Mouse (Mus musculus): Measurements from ENCODE around the gene Capn7. TPM values are rescaled to one million over a fixed set of nuclear protein-coding genes. Genes with fewer than 3 reads are reported as not detected.

Gene Capn7
- total and polyA plus RNA-seq, 3 experiments: 27.9 to 45.0 (median 33.3) TPM

DNA sequence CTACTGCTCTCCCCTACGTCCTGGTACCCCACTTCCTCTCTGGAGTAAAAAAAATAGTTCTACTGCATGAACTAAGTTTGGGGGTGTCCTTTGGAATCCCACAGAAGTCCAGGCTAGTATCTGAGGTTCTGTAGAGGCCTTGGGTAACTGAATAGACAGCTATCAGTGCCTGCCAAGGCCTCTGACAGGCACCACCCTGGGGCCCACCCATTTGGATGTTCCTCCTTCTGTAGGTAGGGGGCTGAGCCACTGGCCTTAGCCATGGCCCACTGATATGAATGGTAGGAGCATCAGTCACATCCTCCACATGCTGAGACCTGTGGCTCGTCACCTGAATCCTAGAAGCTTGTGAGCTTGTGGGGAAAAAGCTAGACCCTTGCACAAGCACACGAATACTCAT, 18.7 kb upstream of the Capn7 start:
- Histone ChIP-seq H3K27ac (ENCODE audit: insufficient read depth, low read depth) (no peak overlapping the region), H3K9ac (ENCODE audit: insufficient read depth, low read depth) (no peak overlapping the region), H3K4me1 (ENCODE audit: control insufficient read depth in 1 of 2, insufficient read depth in 2 of 2) (peaks cover 6 to 35% of the 10 kb centered on the region in 2 experiments), H3K36me3 (replicated peaks in 1 of 2; ENCODE audit: control insufficient read depth in 1 of 2, insufficient read depth in 1 of 2, low read length in 1 of 2) (no peaks in the 10 kb centered on the region), H3K79me2 (replicated peaks; ENCODE audit: control insufficient read depth, extremely low read depth, insufficient read depth, poor library complexity, severe bottlenecking) (no peaks in the 10 kb centered on the region), H3K9me3 (replicated peaks; ENCODE audit: low read length) (no peaks in the 10 kb centered on the region), H3K27me3 (replicated peaks) (no peaks in the 10 kb centered on the region), H3K4me2 (ENCODE audit: insufficient read depth, low read depth, poor library complexity, severe bottlenecking) (no peak overlapping the region), H3K4me3 (replicated peaks in 1 of 3; ENCODE audit: low read depth in 2 of 3, low read length in 2 of 3, poor library complexity in 1 of 3) (no peak overlapping the region)
- dilution Hi-C loops (cut with MboI; ENCODE audit: extremely low pct_ligation_motif_present, extremely low pct_unique_long_range_greater_than_20kb, low sequenced_read_pairs): no loop called here
- TF ChIP-seq CTCF (conservative IDR thresholded peaks at IDR 0.05 in 1 of 2, IDR thresholded peaks at IDR 0.05 in 1 of 2; ENCODE audit: low read depth in 2 of 2, low read length in 2 of 2) (no peak), MAZ (IDR thresholded peaks at IDR 0.05; ENCODE audit: low read depth, low read length) (no peak), CHD1 (IDR thresholded peaks at IDR 0.05; ENCODE audit: low read depth, low read length) (no peak), MAX (IDR thresholded peaks at IDR 0.05; ENCODE audit: low read length) (no peak), MAFK (IDR thresholded peaks at IDR 0.05; ENCODE audit: insufficient replicate concordance, low read length) (no peak), RCOR1 (conservative IDR thresholded peaks at IDR 0.05; ENCODE audit: low read depth, low read length) (no peak), POLR2A (IDR thresholded peaks at IDR 0.05; ENCODE audit: low read depth, low read length) (no peak), ZMIZ1 (IDR thresholded peaks at IDR 0.05; ENCODE audit: low read depth, low read length) (no peak), ZC3H11A (IDR thresholded peaks at IDR 0.05; ENCODE audit: low read depth, low read length) (no peak), MEF2A (IDR thresholded peaks at IDR 0.05; ENCODE audit: borderline replicate concordance, low read depth, low read length) (no peak), NRF1 (IDR thresholded peaks at IDR 0.05; ENCODE audit: low read depth, low read length) (no peak), IRF4 (IDR thresholded peaks at IDR 0.05; ENCODE audit: low read depth, low read length) (no peak), KAT2A (IDR thresholded peaks at IDR 0.05; ENCODE audit: insufficient replicate concordance, low read length) (no peak), E2F4 (IDR thresholded peaks at IDR 0.05; ENCODE audit: insufficient replicate concordance, low read depth, low read length) (no peak), TBP (conservative IDR thresholded peaks at IDR 0.05; ENCODE audit: low read depth, low read length) (no peak)
- no peak for DNase-seq (ENCODE audit: extremely low read depth)
- in situ Hi-C loops (cut with MboI; ENCODE audit: low pct_ligation_motif_present, low pct_unique_long_range_greater_than_20kb, low sequenced_read_pairs): loop anchor here (5.0 kb wide), 1 partner anchor 45 kb away; no protein-coding TSS in a partner anchor

DNA sequence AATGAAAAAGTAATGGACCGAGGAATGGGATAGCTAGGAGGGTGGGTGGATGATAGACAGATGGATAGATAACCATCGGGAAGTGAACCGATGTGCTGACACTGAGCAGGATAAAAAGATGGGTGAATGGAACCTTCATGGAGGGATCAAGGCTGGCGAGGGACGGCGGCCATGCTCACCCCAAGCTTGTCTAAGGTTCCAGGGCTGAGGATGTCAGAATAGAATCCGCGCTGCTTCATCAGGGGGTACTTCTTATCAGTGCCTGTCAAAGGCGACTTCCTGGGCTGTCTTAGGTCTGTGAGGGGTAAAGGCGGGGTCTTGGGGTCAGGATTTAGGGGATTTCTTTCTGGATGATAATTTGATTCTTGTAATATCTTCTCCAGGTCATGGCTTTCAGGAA, 16.9 kb upstream of the Capn7 start:
- Histone ChIP-seq H3K9me3 (replicated peaks; ENCODE audit: low read length) (no peaks in the 10 kb centered on the region), H3K4me2 (ENCODE audit: insufficient read depth, low read depth, poor library complexity, severe bottlenecking) (no peak overlapping the region), H3K79me2 (replicated peaks; ENCODE audit: control insufficient read depth, extremely low read depth, insufficient read depth, poor library complexity, severe bottlenecking) (no peaks in the 10 kb centered on the region), H3K4me3 (replicated peaks in 1 of 3; ENCODE audit: low read depth in 2 of 3, low read length in 2 of 3, poor library complexity in 1 of 3) (no peak overlapping the region), H3K36me3 (replicated peaks in 1 of 2; ENCODE audit: control insufficient read depth in 1 of 2, insufficient read depth in 1 of 2, low read length in 1 of 2) (no peaks in the 10 kb centered on the region), H3K9ac (ENCODE audit: insufficient read depth, low read depth) (no peak overlapping the region), H3K27ac (ENCODE audit: insufficient read depth, low read depth) (no peak overlapping the region), H3K4me1 (ENCODE audit: control insufficient read depth in 1 of 2, insufficient read depth in 2 of 2) (peaks cover 4 to 33% of the 10 kb centered on the region in 2 experiments; a peak in 3 of 4 replicates), H3K27me3 (replicated peaks) (no peaks in the 10 kb centered on the region)
- DNase-seq (ENCODE audit: extremely low read depth): no peak
- TF ChIP-seq HCFC1 (IDR thresholded peaks at IDR 0.05; ENCODE audit: low read depth, low read length): no peak
- TF ChIP-seq ZMIZ1 (IDR thresholded peaks at IDR 0.05; ENCODE audit: low read depth, low read length): no peak
- no peak for TF ChIP-seq MYC (IDR thresholded peaks at IDR 0.05; ENCODE audit: low read depth, low read length)
- no peak for TF ChIP-seq USF1 (IDR thresholded peaks at IDR 0.05; ENCODE audit: low read depth, low read length)
- TF ChIP-seq RAD21 (IDR thresholded peaks at IDR 0.05; ENCODE audit: low read depth, low read length): no peak
- TF ChIP-seq ELF1 (IDR thresholded peaks at IDR 0.05; ENCODE audit: low read depth, low read length): no peak
- no peak for TF ChIP-seq TCF12 (IDR thresholded peaks at IDR 0.05; ENCODE audit: low read depth, low read length)
- TF ChIP-seq USF2 (conservative IDR thresholded peaks at IDR 0.05; ENCODE audit: low read depth, low read length): no peak
- no peak for TF ChIP-seq RCOR1 (conservative IDR thresholded peaks at IDR 0.05; ENCODE audit: low read depth, low read length)
- TF ChIP-seq MEF2A (IDR thresholded peaks at IDR 0.05; ENCODE audit: borderline replicate concordance, low read depth, low read length): no peak
- TF ChIP-seq NRF1 (IDR thresholded peaks at IDR 0.05; ENCODE audit: low read depth, low read length): no peak
- no peak for TF ChIP-seq MAX (IDR thresholded peaks at IDR 0.05; ENCODE audit: low read length)
- no peak for TF ChIP-seq ETS1 (conservative IDR thresholded peaks at IDR 0.05; ENCODE audit: low read depth, low read length)
- TF ChIP-seq POLR2AphosphoS2 (IDR thresholded peaks at IDR 0.05; ENCODE audit: low read depth, low read length): no peak
- no peak for TF ChIP-seq NELFE (IDR thresholded peaks at IDR 0.05; ENCODE audit: low read depth, low read length)
- no peak for TF ChIP-seq E2F4 (IDR thresholded peaks at IDR 0.05; ENCODE audit: insufficient replicate concordance, low read depth, low read length)
- TF ChIP-seq ZNF384 (IDR thresholded peaks at IDR 0.05; ENCODE audit: low read depth, low read length): no peak
- dilution Hi-C loops (cut with MboI; ENCODE audit: extremely low pct_ligation_motif_present, extremely low pct_unique_long_range_greater_than_20kb, low sequenced_read_pairs) (no loop called here), in situ Hi-C loops (cut with MboI; ENCODE audit: low pct_ligation_motif_present, low pct_unique_long_range_greater_than_20kb, low sequenced_read_pairs) (loop anchor here (5.0 kb wide), 1 partner anchor 47 kb away; no protein-coding TSS in a partner anchor)
